13 mouse cellular contexts compared by ENCODE assay signal in the genomic region with DNA sequence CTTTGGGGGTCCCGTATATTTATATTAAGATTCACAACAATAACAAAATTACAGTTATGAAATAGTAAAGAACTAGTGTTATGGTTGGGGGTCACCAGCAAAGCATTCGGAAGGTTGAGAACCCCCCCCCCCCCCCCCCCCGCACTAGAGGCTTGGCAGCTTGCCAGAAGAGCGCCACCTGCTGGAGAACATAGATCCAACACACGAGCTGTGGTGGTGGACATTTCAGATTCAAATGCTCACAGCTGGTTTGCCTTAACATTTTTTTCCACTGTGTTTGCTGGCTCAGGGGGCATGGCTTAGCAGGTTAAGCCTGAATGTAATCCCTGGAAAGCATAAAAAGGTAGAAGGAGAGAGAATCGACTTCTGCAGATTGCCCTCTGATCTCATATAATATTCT.
A peak's percentile ranks its signal among the peaks of the same experiment; 100 is the strongest.
DNase-seq lines count a peak whose midpoint lies in the region; ATAC-seq and TF ChIP-seq lines count a peak whose summit lies in the region.
"Had no signal": no experiment of that assay in that cellular context is flagged by ENCODE, and none has a peak within 500 bp of the region (broad histone marks: within the 10 kb centered on the region; RNA-seq: fewer than 3 reads in every experiment).

No protein-coding gene starts in this region.

- 35% methylated on average over 6 of the region's 6 CpGs for WGBS in forebrain, postnatal 0 days
- WGBS in forebrain, embryonic 11.5 days: 59% methylated on average over 5 of the region's 6 CpGs

- no peaks in the 10 kb centered on the region for H3K36me3 ChIP-seq in forebrain, postnatal 0 days (ENCODE audit: insufficient read depth)
- no peaks in the 10 kb centered on the region for H3K36me3 ChIP-seq in forebrain, embryonic 11.5 days (ENCODE audit: control insufficient read depth, insufficient read depth, low read length)
- H3K36me3 ChIP-seq: heart, embryonic 13.5 days; lung, embryonic 15.5 days; midbrain, embryonic 13.5 days had no signal

- TF ChIP-seq CTCF in forebrain, postnatal 0 days (IDR thresholded peaks at IDR 0.05; ENCODE audit: low read depth): peak; percentile 61
- peak; percentile 68 for TF ChIP-seq CTCF in layer of hippocampus, adult 2 months (conservative IDR thresholded peaks at IDR 0.05)

- no peak overlapping the region for H3K27ac ChIP-seq in forebrain, postnatal 0 days (ENCODE audit: low read depth, low read length)
- no peak overlapping the region for H3K27ac ChIP-seq in forebrain, embryonic 11.5 days (ENCODE audit: low read depth, low read length)
- no peak overlapping the region for H3K27ac ChIP-seq in layer of hippocampus, adult 2 months
- H3K27ac ChIP-seq: forebrain, embryonic 13.5 days; heart, embryonic 13.5 days; lung, embryonic 15.5 days; midbrain, embryonic 13.5 days had no signal

- no peak overlapping the region for H3K4me3 ChIP-seq in forebrain, postnatal 0 days (ENCODE audit: low read depth, low read length)
- no peak overlapping the region for H3K4me3 ChIP-seq in forebrain, embryonic 11.5 days (ENCODE audit: low read depth, low read length)
- H3K4me3 ChIP-seq in layer of hippocampus, adult 2 months: no peak overlapping the region
- H3K4me3 ChIP-seq: forebrain, embryonic 13.5 days; heart, embryonic 13.5 days; lung, embryonic 15.5 days; midbrain, embryonic 13.5 days had no signal

- no peaks in the 10 kb centered on the region for H3K4me1 ChIP-seq in forebrain, postnatal 0 days (ENCODE audit: insufficient read depth)
- H3K4me1 ChIP-seq in forebrain, embryonic 11.5 days (replicated peaks; ENCODE audit: control insufficient read depth, insufficient read depth, low read length): no peaks in the 10 kb centered on the region
- H3K4me1 ChIP-seq: forebrain, embryonic 13.5 days; heart, embryonic 13.5 days; lung, embryonic 15.5 days; midbrain, embryonic 13.5 days had no signal

- no peak overlapping the region for H3K4me2 ChIP-seq in forebrain, postnatal 0 days (ENCODE audit: low read depth)
- no peak overlapping the region for H3K4me2 ChIP-seq in forebrain, embryonic 11.5 days (ENCODE audit: low read depth, low read length, severe bottlenecking)
- H3K4me2 ChIP-seq: forebrain, embryonic 13.5 days; heart, embryonic 13.5 days; lung, embryonic 15.5 days; midbrain, embryonic 13.5 days had no signal

- no peak for ATAC-seq in forebrain, postnatal 0 days
- no peak for ATAC-seq in forebrain, embryonic 11.5 days (replicated peaks; ENCODE audit: low FRiP score)
- ATAC-seq: forebrain, embryonic 13.5 days; midbrain, embryonic 13.5 days had no signal

- DNase-seq in forebrain, postnatal 0 days: no peak
- no peak for DNase-seq in forebrain, embryonic 11.5 days (ENCODE audit: low spot score)
- no peak for DNase-seq in layer of hippocampus, adult 2 months (ENCODE audit: low spot score in 2 of 2)
- no peak for DNase-seq in layer of hippocampus, adult 8-10 months (ENCODE audit: low spot score in 2 of 2)
- DNase-seq in A20 (ENCODE audit: low read depth, low spot score): peak; percentile 11
- DNase-seq in embryo, embryonic 10.5 days (ENCODE audit: low spot score): peak; percentile 26
- DNase-seq in thymus, postnatal 0 days (ENCODE audit: low spot score): no peak
- no peak for DNase-seq in frontal cortex, postnatal 14 days (ENCODE audit: low spot score in 2 of 2)
- DNase-seq: kidney, adult 9 months had no signal

- no peak overlapping the region for H3K9ac ChIP-seq in forebrain, postnatal 0 days
- H3K9ac ChIP-seq in forebrain, embryonic 11.5 days (ENCODE audit: low read length): no peak overlapping the region
- H3K9ac ChIP-seq: forebrain, embryonic 13.5 days; heart, embryonic 13.5 days; lung, embryonic 15.5 days; midbrain, embryonic 13.5 days had no signal

- no peaks in the 10 kb centered on the region for H3K27me3 ChIP-seq in forebrain, postnatal 0 days (ENCODE audit: insufficient read depth, low read length)
- no peaks in the 10 kb centered on the region for H3K27me3 ChIP-seq in forebrain, embryonic 11.5 days (ENCODE audit: control insufficient read depth, insufficient read depth, low read length)
- H3K27me3 ChIP-seq: forebrain, embryonic 13.5 days; lung, embryonic 15.5 days; midbrain, embryonic 13.5 days had no signal

- H3K9me3 ChIP-seq in forebrain, postnatal 0 days (ENCODE audit: low read length): no peaks in the 10 kb centered on the region
- H3K9me3 ChIP-seq in forebrain, embryonic 11.5 days (ENCODE audit: control insufficient read depth, low read length): no peaks in the 10 kb centered on the region
- H3K9me3 ChIP-seq: forebrain, embryonic 13.5 days; heart, embryonic 13.5 days; lung, embryonic 15.5 days; midbrain, embryonic 13.5 days had no signal

Comparison
In these comparisons a context has a peak if more than half of its experiments do, and no peak if none do; other contexts are left out.
1. DNase-seq: peak in A20 (single experiment) and embryo, embryonic 10.5 days (single experiment); none in forebrain, postnatal 0 days (single experiment), forebrain, embryonic 11.5 days (single experiment), layer of hippocampus, adult 2 months (0 of 2), layer of hippocampus, adult 8-10 months (0 of 2), thymus, postnatal 0 days (single experiment) and frontal cortex, postnatal 14 days (0 of 2).